Mouse (Mus musculus) gastrocnemius, postnatal 25 days (tissue): Measurements from ENCODE around the gene Abhd10. TPM values are rescaled to one million over a fixed set of nuclear protein-coding genes. Genes with fewer than 3 reads are reported as not detected.

Experiments
- DNase-seq: peaks from one replicate; pipeline ENCODE4 v3.0.0; 2022
- total RNA-seq, 2 experiments: library from RNA; stranded (reverse); gene quantifications; 1 replicate in 1 of 2; 2 replicates in 1 of 2; pipeline ENCODE4 v1.2.3; 2021

Gene Abhd10
- total RNA-seq, 2 experiments from 2014 or later: 10.5 to 13.5 TPM

- no peak for DNase-seq
These were observed 18.0 kb downstream of the Abhd10 start for GRCm38 (mm10) chr16:45724742-45725102.

- no peak for DNase-seq
These were observed 18.6 kb downstream of the Abhd10 start, which contains the start of gene Tagln3 for GRCm38 (mm10) chr16:45724061-45724741. Gene Tagln3 (minus strand): TSS chr16:45724608.

- no peak for DNase-seq
These were observed 19.4 kb downstream of the Abhd10 start for GRCm38 (mm10) chr16:45723172-45723901.

- no peak for DNase-seq
These were observed 20.2 kb downstream of the Abhd10 start for GRCm38 (mm10) chr16:45722460-45722951.

- no peak for DNase-seq
These were observed 22.6 kb downstream of the Abhd10 start for GRCm38 (mm10) chr16:45720022-45720630.

GRCm38 (mm10) chr16:45718296-45718695 lies 24.5 kb downstream of the Abhd10 start:
- no peak for DNase-seq

GRCm38 (mm10) chr16:45714489-45715150 lies 28.1 kb downstream of the Abhd10 start:
- no peak for DNase-seq

- no peak for DNase-seq
These were observed 28.9 kb downstream of the Abhd10 start for GRCm38 (mm10) chr16:45713878-45714277.

GRCm38 (mm10) chr16:45713261-45713660 lies 29.5 kb downstream of the Abhd10 start:
- DNase-seq: no peak

- no peak for DNase-seq
These were observed 31.5 kb downstream of the Abhd10 start for GRCm38 (mm10) chr16:45711263-45711662.

GRCm38 (mm10) chr16:45699301-45699700 lies 43.5 kb downstream of the Abhd10 start:
- DNase-seq: no peak

- no peak for DNase-seq
These were observed 44.8 kb downstream of the Abhd10 start for GRCm38 (mm10) chr16:45697996-45698395.

- no peak for DNase-seq
These were observed 47.2 kb downstream of the Abhd10 start for GRCm38 (mm10) chr16:45695445-45696160.

- no peak for DNase-seq
These were observed 49.2 kb downstream of the Abhd10 start, which contains the start of gene Tmprss7 for GRCm38 (mm10) chr16:45693558-45693957. Gene Tmprss7 (minus strand): TSS chr16:45693658.

GRCm38 (mm10) chr16:45692851-45693250 lies 49.9 kb downstream of the Abhd10 start:
- no peak for DNase-seq

GRCm38 (mm10) chr16:45690178-45690577 lies 52.6 kb downstream of the Abhd10 start:
- no peak for DNase-seq

GRCm38 (mm10) chr16:45686833-45687232 lies 55.9 kb downstream of the Abhd10 start:
- no peak for DNase-seq

- no peak for DNase-seq
These were observed 57.5 kb downstream of the Abhd10 start for GRCm38 (mm10) chr16:45685295-45685694.

GRCm38 (mm10) chr16:45684815-45685214 lies 57.9 kb downstream of the Abhd10 start:
- no peak for DNase-seq
